Mouse (Mus musculus) neural tube, embryonic 14.5 days (tissue): ENCODE data around the gene Sema7a. TPM values are rescaled to one million over a fixed set of nuclear protein-coding genes. Genes with fewer than 3 reads are reported as not detected.

Experiments
- ATAC-seq: fragments of 200-750 bp; cut with Nextera tagmentation; 2 replicates; pipeline ENCODE4 v1.8.0; 2017; ENCODE audit warnings: low read depth, mild to moderate bottlenecking, moderate TSS enrichment, moderate library complexity
- H3K27ac ChIP-seq: fragments of 300-500 bp; sonication (generic); 2 replicates; pipeline ENCODE4 v1.5.1; 2014; ENCODE audit warnings: low read depth, mild to moderate bottlenecking, control low read depth, low read length, moderate library complexity, mixed read lengths
- H3K27me3 ChIP-seq: fragments of 300-500 bp; sonication (generic); 2 replicates; pipeline ENCODE4 v1.6.1; 2014; ENCODE audit warnings: low read length; ENCODE audit not compliant: control insufficient read depth, insufficient read depth
- H3K36me3 ChIP-seq: fragments of 300-500 bp; sonication (generic); 2 replicates; pipeline ENCODE4 v1.6.1; 2014; ENCODE audit warnings: low read length, mixed read lengths; ENCODE audit not compliant: control insufficient read depth, insufficient read depth
- H3K4me1 ChIP-seq: fragments of 300-500 bp; sonication (generic); 2 replicates; pipeline ENCODE4 v1.6.1; 2014; ENCODE audit warnings: low read length; ENCODE audit not compliant: control insufficient read depth, insufficient read depth
- H3K4me2 ChIP-seq: fragments of 300-500 bp; sonication (generic); 2 replicates; pipeline ENCODE4 v1.6.1; 2014; ENCODE audit warnings: mild to moderate bottlenecking, low read depth, low read length, control low read depth
- H3K4me3 ChIP-seq: fragments of 300-500 bp; sonication (generic); 2 replicates; pipeline ENCODE4 v1.5.1; 2014; ENCODE audit warnings: low read depth, low read length, control low read depth, mixed read lengths
- H3K9ac ChIP-seq: fragments of 300-500 bp; sonication (generic); replicated peaks from 2 replicates; pipeline ENCODE4 v1.6.1; 2014; ENCODE audit warnings: low read depth, mild to moderate bottlenecking, control low read depth, low read length, mixed read lengths
- H3K9me3 ChIP-seq: fragments of 300-500 bp; sonication (generic); 2 replicates; pipeline ENCODE4 v1.6.1; 2016; ENCODE audit warnings: low read length; ENCODE audit not compliant: control insufficient read depth
- WGBS: fragments of 180-500 bp; shearing (Covaris S2); extraction: QIAGEN DNeasy Blood & Tissue Kit; methylation state at CpG from one replicate; pipeline ENCODE4 v1.1.7; 2014; 5-methylcytosine and 5-hydroxymethylcytosine counted together
- polyA plus RNA-seq: library from polyadenylated mRNA; unstranded; fragments of >200 nt; fragmentation: Nextera tagmentation; extraction: Ambion mirVana; gene quantifications from 2 replicates; pipeline ENCODE4 v1.2.1, GENCODE M21; 2014

Gene Sema7a
- polyA plus RNA-seq, 1 experiment from 2014 or later, result 7.2 TPM

DNA sequence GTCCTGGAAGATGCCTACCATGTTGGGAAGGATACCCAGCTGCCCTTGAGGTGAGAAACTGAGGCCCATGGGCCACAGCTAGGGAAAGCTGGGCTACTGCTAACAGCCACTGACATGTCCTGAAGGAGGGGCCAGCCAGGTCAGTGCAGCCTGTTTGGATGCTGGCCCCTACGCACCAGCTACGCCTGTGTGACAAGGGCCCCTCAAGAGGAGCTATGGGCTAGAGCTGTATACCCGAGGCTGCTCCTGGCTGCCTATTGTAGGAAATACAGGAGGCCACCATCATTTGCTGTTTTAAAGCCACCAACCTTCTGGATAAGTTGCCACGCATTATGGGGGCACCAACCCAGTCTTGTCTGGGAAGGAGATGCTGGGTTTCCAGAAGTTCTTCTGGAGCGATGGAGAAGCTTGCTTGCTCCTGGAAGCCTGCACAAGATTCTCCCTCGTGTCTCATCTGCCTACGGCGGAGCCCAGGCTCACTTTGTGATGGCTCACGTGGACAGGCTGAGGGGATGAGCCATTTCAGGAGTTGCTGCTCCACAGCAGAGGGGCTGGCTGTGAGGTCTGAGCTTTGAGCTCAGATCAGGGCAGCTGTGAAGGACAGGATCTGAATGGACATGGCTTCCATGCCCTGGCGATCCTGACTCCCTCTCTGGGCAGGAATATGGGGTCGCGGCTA lies 68.6 kb downstream of the Sema7a start:
- peak; percentile 73 for ATAC-seq
- H3K4me1 ChIP-seq, result peaks cover 10% of the 10 kb centered on the region
- H3K9ac ChIP-seq, result peak overlapping the region; percentile 46
- no peaks in the 10 kb centered on the region for H3K9me3 ChIP-seq
- H3K4me3 ChIP-seq, result no peak overlapping the region
- no peaks in the 10 kb centered on the region for H3K36me3 ChIP-seq
- H3K27me3 ChIP-seq, result no peaks in the 10 kb centered on the region
- H3K4me2 ChIP-seq, result peak overlapping the region; percentile 39
- 42% methylated on average over 12 of the region's 12 CpGs for WGBS
- peak overlapping the region; percentile 85 for H3K27ac ChIP-seq

DNA sequence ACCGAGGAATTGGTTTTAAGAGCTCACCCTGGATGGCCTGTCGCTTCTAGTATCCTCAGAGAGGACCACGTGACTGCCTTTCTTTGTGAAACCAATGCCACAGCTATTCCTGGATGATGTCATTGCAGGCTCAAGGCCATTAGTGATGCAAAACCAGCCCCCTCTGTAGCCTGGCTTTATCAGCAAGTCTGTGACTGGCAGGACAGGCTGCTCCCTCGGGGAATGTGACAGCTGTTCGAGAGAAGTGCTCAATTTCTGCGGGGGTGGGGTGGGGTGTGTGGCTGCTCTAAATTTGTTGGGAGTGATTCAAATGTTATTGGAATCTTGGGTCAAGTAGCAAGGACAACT lies 69.1 kb downstream of the Sema7a start:
- H3K27me3 ChIP-seq, result no peaks in the 10 kb centered on the region
- no peaks in the 10 kb centered on the region for H3K9me3 ChIP-seq
- ATAC-seq, result peak; percentile 91
- H3K4me3 ChIP-seq, result no peak overlapping the region
- H3K4me1 ChIP-seq, result peaks cover 10% of the 10 kb centered on the region
- H3K4me2 ChIP-seq, result peak overlapping the region; percentile 39
- 0% methylated on average over 6 of the region's 6 CpGs for WGBS
- no peaks in the 10 kb centered on the region for H3K36me3 ChIP-seq
- H3K27ac ChIP-seq, result peak overlapping the region; percentile 85
- H3K9ac ChIP-seq, result peak overlapping the region; percentile 46

DNA sequence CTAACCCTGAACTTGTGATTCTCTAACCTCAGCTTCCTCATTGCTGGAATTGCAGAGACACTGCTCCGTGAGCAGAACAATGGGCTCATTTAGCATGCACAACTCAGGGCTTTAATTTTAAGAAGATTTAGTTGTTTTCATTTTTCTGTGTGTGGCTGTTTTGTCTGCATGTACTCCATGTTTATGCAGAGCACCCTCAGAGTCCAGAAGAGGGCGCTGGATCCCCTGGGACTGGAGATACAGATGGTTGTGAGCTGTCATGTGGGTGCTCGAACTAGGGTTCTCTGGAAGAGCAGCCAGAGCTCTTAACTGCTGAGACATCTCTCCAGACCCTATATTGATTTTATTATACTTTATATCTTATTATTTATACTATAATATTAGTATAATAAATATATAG lies 69.7 kb downstream of the Sema7a start:
- Histone ChIP-seq H3K4me3 (no peak overlapping the region), H3K27ac (peak overlapping the region; percentile 85), H3K27me3 (no peaks in the 10 kb centered on the region), H3K9ac (no peak overlapping the region), H3K9me3 (no peaks in the 10 kb centered on the region), H3K36me3 (no peaks in the 10 kb centered on the region), H3K4me1 (peaks cover 10% of the 10 kb centered on the region), H3K4me2 (no peak overlapping the region)
- no peak for ATAC-seq
- WGBS, result 45% methylated on average over 3 of the region's 3 CpGs

DNA sequence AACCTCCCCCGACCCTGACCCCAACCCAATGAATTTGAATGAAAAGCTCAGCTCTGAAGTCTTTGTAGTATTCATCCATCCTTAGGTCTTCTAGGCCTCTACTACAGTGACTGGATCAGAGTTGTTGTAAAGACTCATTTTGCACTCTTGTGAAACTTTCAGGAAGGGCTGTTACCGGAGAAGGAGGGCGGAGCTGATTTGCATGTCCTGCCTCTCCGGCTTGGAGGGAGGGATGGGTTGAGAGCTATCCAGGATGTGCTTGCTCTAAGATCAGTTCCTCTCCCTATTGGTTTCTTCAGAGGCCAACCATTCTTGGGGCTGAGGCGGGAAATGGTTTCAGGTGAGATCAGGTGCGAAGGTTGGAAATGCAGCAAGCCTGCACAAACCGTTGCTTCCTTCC lies 71.1 kb downstream of the Sema7a start:
- H3K9me3 ChIP-seq, result no peaks in the 10 kb centered on the region
- H3K27ac ChIP-seq, result no peak overlapping the region
- no peak overlapping the region for H3K9ac ChIP-seq
- ATAC-seq, result no peak
- H3K4me3 ChIP-seq, result no peak overlapping the region
- no peak overlapping the region for H3K4me2 ChIP-seq
- no peaks in the 10 kb centered on the region for H3K36me3 ChIP-seq
- H3K4me1 ChIP-seq, result peaks cover 10% of the 10 kb centered on the region
- 45% methylated on average over 7 of the region's 7 CpGs for WGBS
- no peaks in the 10 kb centered on the region for H3K27me3 ChIP-seq

DNA sequence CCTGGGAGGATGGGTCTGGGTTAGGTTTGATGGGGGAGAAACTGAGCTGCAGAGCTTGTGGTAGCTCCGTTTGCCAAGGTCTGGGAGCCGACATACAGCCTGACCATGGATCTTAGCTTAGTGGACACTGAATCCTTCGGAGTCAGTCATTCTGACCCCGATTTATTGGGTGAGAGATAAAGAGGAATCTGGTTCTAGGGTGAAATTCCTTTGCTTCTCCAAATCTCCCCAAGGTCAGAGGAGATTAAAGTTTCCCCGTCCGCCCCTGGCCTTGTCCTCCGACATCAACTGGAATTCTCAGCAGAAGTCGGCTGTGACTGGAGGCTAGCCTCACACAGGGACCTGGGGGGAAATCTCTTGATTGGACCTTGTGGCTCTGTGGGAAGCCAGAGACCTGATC lies 71.6 kb downstream of the Sema7a start:
- 85% methylated on average over 8 of the region's 8 CpGs for WGBS
- Histone ChIP-seq H3K27ac (no peak overlapping the region), H3K9ac (no peak overlapping the region), H3K4me2 (no peak overlapping the region), H3K27me3 (no peaks in the 10 kb centered on the region), H3K4me3 (no peak overlapping the region), H3K4me1 (peaks cover 10% of the 10 kb centered on the region), H3K9me3 (no peaks in the 10 kb centered on the region), H3K36me3 (no peaks in the 10 kb centered on the region)
- no peak for ATAC-seq

Other genes with a start within 250 kb of the Sema7a start
- gene Edc3, start 231.6 kb upstream of the Sema7a start, polyA plus RNA-seq, result 21.9 and 26.3 TPM in 2 replicates
- gene Clk3, start 174.3 kb upstream of the Sema7a start, polyA plus RNA-seq, result 58.5 and 64.6 TPM in 2 replicates
- gene Arid3b, start 103.3 kb upstream of the Sema7a start, polyA plus RNA-seq, result 6.3 and 7.3 TPM in 2 replicates
- gene Ubl7, start 29.1 kb upstream of the Sema7a start, polyA plus RNA-seq, result 157 and 164 TPM in 2 replicates
- 0.43 and 0.71 TPM in 2 replicates for gene Cyp11a1, start 66.3 kb downstream of the Sema7a start, polyA plus RNA-seq
- 6.0 and 28.4 TPM in 2 replicates for gene Stra6, start 123.7 kb downstream of the Sema7a start, polyA plus RNA-seq
- 0.13 TPM in 1 of 2 replicates, not detected in the other for gene Ccdc33, start 178.7 kb downstream of the Sema7a start, polyA plus RNA-seq